Mouse (Mus musculus) liver, embryonic 16.5 days (tissue): ENCODE results near the gene H2al1d. TPM values are rescaled to one million over a fixed set of nuclear protein-coding genes. Genes with fewer than 3 reads are reported as not detected.
"Not testable (repeated sequence)": the region's sequence is repeated elsewhere in the genome, so short reads cannot be mapped to it uniquely, and the experiment has no call there.

Experiments
- ATAC-seq: fragments of 200-750 bp; cut with Nextera tagmentation; 2 replicates; pipeline ENCODE4 v1.8.0; 2017; ENCODE audit warnings: low read depth, mild to moderate bottlenecking, moderate number of reproducible peaks, moderate library complexity
- H3K27ac ChIP-seq: fragments of 300-500 bp; sonication (generic); 2 replicates; pipeline ENCODE4 v1.5.1; 2014; ENCODE audit warnings: mild to moderate bottlenecking, low read length
- H3K27me3 ChIP-seq: fragments of 300-500 bp; sonication (generic); 2 replicates; pipeline ENCODE4 v1.6.1; 2014; ENCODE audit warnings: low read depth, low read length, mixed read lengths; ENCODE audit not compliant: control insufficient read depth, insufficient read depth
- H3K36me3 ChIP-seq: fragments of 300-500 bp; sonication (generic); 2 replicates; pipeline ENCODE4 v1.6.1; 2014; ENCODE audit warnings: mild to moderate bottlenecking; ENCODE audit not compliant: control insufficient read depth, insufficient read depth
- H3K4me1 ChIP-seq: fragments of 300-500 bp; sonication (generic); 2 replicates; pipeline ENCODE4 v1.6.1; 2014; ENCODE audit warnings: low read depth, low read length, mixed read lengths; ENCODE audit not compliant: control insufficient read depth
- H3K4me2 ChIP-seq: fragments of 300-500 bp; sonication (generic); 2 replicates; pipeline ENCODE4 v1.6.1; 2014; ENCODE audit warnings: low read depth, low read length, mixed read lengths
- H3K4me3 ChIP-seq: fragments of 300-500 bp; sonication (generic); 2 replicates; pipeline ENCODE4 v1.5.1; 2014; ENCODE audit warnings: low read depth, mild to moderate bottlenecking, low read length
- H3K9ac ChIP-seq: fragments of 300-500 bp; sonication (generic); 2 replicates; pipeline ENCODE4 v1.6.1; 2014; ENCODE audit warnings: low read depth, low read length
- H3K9me3 ChIP-seq: fragments of 300-500 bp; sonication (generic); replicated peaks from 2 replicates; pipeline ENCODE4 v1.6.1; 2016; ENCODE audit warnings: low read length; ENCODE audit not compliant: control insufficient read depth
- WGBS: fragments of 180-500 bp; shearing (Covaris S2); extraction: QIAGEN DNeasy Blood & Tissue Kit; methylation state at CpG from one replicate; pipeline ENCODE4 v1.1.7; 2014; ENCODE audit not compliant: insufficient replicate concordance; 5-methylcytosine and 5-hydroxymethylcytosine counted together
- polyA plus RNA-seq: library from polyadenylated mRNA; unstranded; fragments of >200 nt; fragmentation: Nextera tagmentation; extraction: Ambion mirVana; gene quantifications from 2 replicates; pipeline ENCODE4 v1.2.1, GENCODE M21; 2015

H2al1d gene
- polyA plus RNA-seq, 1 experiment from 2014 or later: not detected

DNA sequence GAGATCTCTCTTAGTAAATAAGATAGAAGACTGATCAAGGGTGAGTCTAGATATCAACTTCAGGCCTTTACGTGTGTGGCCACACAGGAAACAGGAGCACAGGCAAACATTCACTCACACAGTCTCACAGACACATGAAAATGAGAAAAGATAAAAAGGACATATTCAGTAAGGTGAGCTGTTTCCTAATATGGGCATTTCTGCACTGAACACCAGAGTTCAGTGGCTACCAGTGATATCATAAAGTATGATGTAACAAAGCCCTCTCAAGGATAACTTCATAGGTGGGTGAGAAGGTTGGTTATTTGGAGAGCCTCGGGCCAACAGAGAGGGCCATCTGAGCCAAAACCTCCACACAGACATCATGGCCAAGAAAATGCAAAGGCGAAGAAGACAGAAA lies 9.7 kb upstream of the H2al1d start, which contains the start of gene H2al1a:
TSS of gene H2al1a (plus strand) at position 301 of the 400 bp plus-strand sequence.
- H3K4me3 ChIP-seq, H3K27me3 ChIP-seq, H3K4me2 ChIP-seq, H3K9me3 ChIP-seq, ATAC-seq, H3K27ac ChIP-seq, H3K4me1 ChIP-seq, H3K36me3 ChIP-seq, H3K9ac ChIP-seq: not testable (repeated sequence)
- no CpG with 5 or more reads among the region's 3 CpGs for WGBS

- H3K36me3 ChIP-seq, H3K9ac ChIP-seq, H3K9me3 ChIP-seq, ATAC-seq, H3K4me2 ChIP-seq, H3K4me1 ChIP-seq, H3K27me3 ChIP-seq, H3K4me3 ChIP-seq, H3K27ac ChIP-seq: not testable (repeated sequence)
- WGBS: 62% methylated on average over 1 of the region's 3 CpGs
These were observed 6.5 kb upstream of the H2al1d start, which contains the start of gene H2al1b for GRCm38 (mm10) chrX:11302132-11302531. TSS of gene H2al1b (plus strand) at chrX:11302432.

- WGBS: 60% methylated on average over 1 of the region's 6 CpGs
- ATAC-seq: not testable (repeated sequence)
These were observed 3.3 kb upstream of the H2al1d start, which contains the start of gene H2al1c for GRCm38 (mm10) chrX:11305355-11305754. TSS of gene H2al1c (plus strand) at chrX:11305655.

DNA sequence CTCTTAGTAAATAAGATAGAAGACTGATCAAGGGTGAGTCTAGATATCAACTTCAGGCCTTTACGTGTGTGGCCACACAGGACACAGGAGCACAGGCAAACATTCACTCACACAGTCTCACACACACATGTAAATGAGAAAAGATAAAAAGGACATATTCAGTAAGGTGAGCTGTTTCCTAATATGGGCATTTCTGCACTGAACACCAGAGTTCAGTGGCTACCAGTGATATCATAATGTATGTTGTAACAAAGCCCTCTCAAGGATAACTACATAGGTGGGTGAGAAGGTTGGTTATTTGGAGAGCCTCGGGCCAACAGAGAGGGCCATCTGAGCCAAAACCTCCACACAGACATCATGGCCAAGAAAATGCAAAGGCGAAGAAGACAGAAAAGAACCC lies 3.0 kb downstream of the H2al1d start, which contains the start of gene H2al1e:
TSS of gene H2al1e (plus strand) at position 301 of the 400 bp plus-strand sequence.
- not testable (repeated sequence) for ATAC-seq, H3K27me3 ChIP-seq, H3K36me3 ChIP-seq, H3K4me1 ChIP-seq, H3K27ac ChIP-seq, H3K9me3 ChIP-seq, H3K4me3 ChIP-seq, H3K4me2 ChIP-seq, H3K9ac ChIP-seq
- WGBS: no CpG with 5 or more reads among the region's 3 CpGs

More at GRCm38 (mm10) chrX:11305355-11305754, 3.3 kb upstream of the H2al1d start, which contains the start of gene H2al1c:
- H3K4me3 ChIP-seq, H3K4me2 ChIP-seq, H3K27ac ChIP-seq, H3K27me3 ChIP-seq, H3K36me3 ChIP-seq, H3K4me1 ChIP-seq, H3K9ac ChIP-seq, H3K9me3 ChIP-seq: not testable (repeated sequence)

GRCm38 (mm10) chrX:11314858-11315257 lies 6.2 kb downstream of the H2al1d start, which contains the start of gene H2al1f:
TSS of gene H2al1f (plus strand) at chrX:11315158.
- H3K4me2 ChIP-seq, H3K4me3 ChIP-seq: not testable (repeated sequence)
- no CpG with 5 or more reads among the region's 6 CpGs for WGBS

DNA sequence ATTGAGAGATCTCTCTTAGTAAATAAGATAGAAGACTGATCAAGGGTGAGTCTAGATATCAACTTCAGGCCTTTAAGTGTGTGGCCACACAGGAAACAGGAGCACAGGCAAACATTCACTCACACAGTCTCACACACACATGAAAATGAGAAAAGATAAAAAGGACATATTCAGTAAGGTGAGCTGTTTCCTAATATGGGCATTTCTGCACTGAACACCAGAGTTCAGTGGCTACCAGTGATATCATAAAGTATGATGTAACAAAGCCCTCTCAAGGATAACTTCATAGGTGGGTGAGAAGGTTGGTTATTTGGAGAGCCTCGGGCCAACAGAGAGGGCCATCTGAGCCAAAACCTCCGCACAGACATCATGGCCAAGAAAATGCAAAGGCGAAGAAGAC lies 9.3 kb downstream of the H2al1d start, which contains the start of gene H2al1g:
TSS of gene H2al1g (plus strand) at position 301 of the 400 bp plus-strand sequence.
- not testable (repeated sequence) for ATAC-seq, H3K9me3 ChIP-seq, H3K36me3 ChIP-seq, H3K4me3 ChIP-seq, H3K4me2 ChIP-seq, H3K9ac ChIP-seq, H3K27me3 ChIP-seq, H3K4me1 ChIP-seq, H3K27ac ChIP-seq
- no CpG with 5 or more reads among the region's 3 CpGs for WGBS

More at GRCm38 (mm10) chrX:11314858-11315257, 6.2 kb downstream of the H2al1d start, which contains the start of gene H2al1f:
- H3K36me3 ChIP-seq, H3K9me3 ChIP-seq, H3K27ac ChIP-seq, H3K4me1 ChIP-seq, H3K27me3 ChIP-seq, ATAC-seq, H3K9ac ChIP-seq: not testable (repeated sequence)

GRCm38 (mm10) chrX:11321192-11321591 lies 12.6 kb downstream of the H2al1d start, which contains the start of gene H2al1h:
TSS of gene H2al1h (plus strand) at chrX:11321492.
- no CpG with 5 or more reads among the region's 6 CpGs for WGBS
- not testable (repeated sequence) for H3K4me1 ChIP-seq, H3K9me3 ChIP-seq, H3K27me3 ChIP-seq, ATAC-seq, H3K4me3 ChIP-seq, H3K27ac ChIP-seq, H3K9ac ChIP-seq, H3K4me2 ChIP-seq, H3K36me3 ChIP-seq

- not testable (repeated sequence) for H3K27me3 ChIP-seq, H3K4me1 ChIP-seq, H3K4me2 ChIP-seq, ATAC-seq, H3K9ac ChIP-seq, H3K27ac ChIP-seq, H3K9me3 ChIP-seq, H3K36me3 ChIP-seq, H3K4me3 ChIP-seq
- WGBS: 77% methylated on average over 2 of the region's 5 CpGs
These were observed 15.7 kb downstream of the H2al1d start, which contains the start of gene H2al1i for GRCm38 (mm10) chrX:11324359-11324758. TSS of gene H2al1i (plus strand) at chrX:11324659.

- not testable (repeated sequence) for H3K27me3 ChIP-seq, H3K36me3 ChIP-seq, H3K4me2 ChIP-seq, H3K27ac ChIP-seq, H3K4me1 ChIP-seq, H3K9ac ChIP-seq, H3K9me3 ChIP-seq, H3K4me3 ChIP-seq, ATAC-seq
- WGBS: 71% methylated on average over 2 of the region's 2 CpGs
These were observed 18.9 kb downstream of the H2al1d start, which contains the start of gene H2al1j for GRCm38 (mm10) chrX:11327522-11327921. TSS of gene H2al1j (plus strand) at chrX:11327822.
